Mouse (Mus musculus): ENCODE data around the gene Nenf.

The Nenf gene

GRCm38 (mm10) chr1:191317591-191318196, at the start of gene Nenf:
TSS of gene Nenf (minus strand) at chr1:191318194.
- DNase-seq, result peak; percentile 80 to 85

- peak; percentile 22 to 25 for DNase-seq
Measured at GRCm38 (mm10) chr1:191364477-191364876, 46.5 kb upstream of the Nenf start.

GRCm38 (mm10) chr1:191362412-191362811, 44.4 kb upstream of the Nenf start:
- no peak for DNase-seq

- no peak for DNase-seq
Measured at GRCm38 (mm10) chr1:191359478-191359877, 41.5 kb upstream of the Nenf start.

- DNase-seq, result no peak
Measured at GRCm38 (mm10) chr1:191356936-191357335, 38.9 kb upstream of the Nenf start.

- DNase-seq, result no peak
Measured at GRCm38 (mm10) chr1:191353836-191354235, 35.8 kb upstream of the Nenf start.

- DNase-seq, result peak; percentile 63 to 85
Measured at GRCm38 (mm10) chr1:191352786-191353488, 34.9 kb upstream of the Nenf start.

GRCm38 (mm10) chr1:191350355-191350754, 32.4 kb upstream of the Nenf start:
- DNase-seq, result no peak

- peak; percentile 42 to 70 for DNase-seq
Measured at GRCm38 (mm10) chr1:191349486-191350037, 31.6 kb upstream of the Nenf start.

- DNase-seq, result no peak
Measured at GRCm38 (mm10) chr1:191348996-191349395, 31.0 kb upstream of the Nenf start.

GRCm38 (mm10) chr1:191348592-191348991, 30.6 kb upstream of the Nenf start:
- no peak for DNase-seq

- DNase-seq, result no peak
Measured at GRCm38 (mm10) chr1:191347602-191348001, 29.6 kb upstream of the Nenf start.

- DNase-seq, result no peak
Measured at GRCm38 (mm10) chr1:191340530-191340929, 22.5 kb upstream of the Nenf start.

GRCm38 (mm10) chr1:191339876-191340275, 21.9 kb upstream of the Nenf start:
- no peak for DNase-seq

GRCm38 (mm10) chr1:191334500-191334899, 16.5 kb upstream of the Nenf start:
- DNase-seq, result no peak

GRCm38 (mm10) chr1:191330356-191330755, 12.4 kb upstream of the Nenf start:
- DNase-seq, result no peak

GRCm38 (mm10) chr1:191328019-191328441, 10.0 kb upstream of the Nenf start:
- peak; percentile 36 to 65 for DNase-seq

GRCm38 (mm10) chr1:191327258-191327657, 9.3 kb upstream of the Nenf start:
- DNase-seq, result no peak

GRCm38 (mm10) chr1:191326233-191326882, 8.4 kb upstream of the Nenf start:
- peak; percentile 35 to 72 for DNase-seq

- peak; percentile 96 to 97 for DNase-seq
Measured at GRCm38 (mm10) chr1:191325726-191326232, 7.8 kb upstream of the Nenf start, which contains the start of gene Tmem206. TSS of gene Tmem206 (plus strand) at chr1:191325912.

- DNase-seq, result peak in 1 of 2 experiments; percentile 12
Measured at GRCm38 (mm10) chr1:191324733-191325590, 7.0 kb upstream of the Nenf start.

GRCm38 (mm10) chr1:191323381-191323780, 5.4 kb upstream of the Nenf start:
- no peak for DNase-seq
